Mouse (Mus musculus): Measurements from ENCODE around the gene Pnck. TPM values are rescaled to one million over a fixed set of nuclear protein-coding genes. Genes with fewer than 3 reads are reported as not detected.

Pnck gene
- polyA plus RNA-seq (2015; fragmentation: Nextera tagmentation; extraction: Ambion mirVana): 176 and 194 TPM in 2 replicates

GRCm38 (mm10) chrX:73659575-73660283, at the start of gene Pnck:
Pnck (minus strand) TSS chrX:73660117.
- Histone ChIP-seq H3K9me3 (ENCODE audit: control insufficient read depth, low read length) (no peaks in the 10 kb centered on the region), H3K4me1 (ENCODE audit: control insufficient read depth, insufficient read depth, low read depth, low read length) (no peaks in the 10 kb centered on the region; the same call in 1 of the 2 replicates), H3K27me3 (replicated peaks; ENCODE audit: control insufficient read depth, insufficient read depth, low read length) (no peaks in the 10 kb centered on the region), H3K4me3 (ENCODE audit: low read length) (peak within 1 kb of the TSS; percentile 51), H3K36me3 (ENCODE audit: control insufficient read depth, insufficient read depth, low read length) (no peaks in the 10 kb centered on the region), H3K4me2 (ENCODE audit: low read length) (peak within 1 kb of the TSS; percentile 56), H3K27ac (ENCODE audit: low read depth, low read length) (peak within 1 kb of the TSS; percentile 75), H3K9ac (ENCODE audit: low read depth, low read length) (peak within 1 kb of the TSS; percentile 70)
- WGBS: 20% methylated on average over 32 of the region's 57 CpGs
- ATAC-seq: peak; percentile 78

GRCm38 (mm10) chrX:73700472-73700871, 40.6 kb upstream of the Pnck start:
- H3K27me3 ChIP-seq (replicated peaks; ENCODE audit: control insufficient read depth, insufficient read depth, low read length): no peaks in the 10 kb centered on the region
- no peak overlapping the region for H3K4me3 ChIP-seq (ENCODE audit: low read length)
- no peak overlapping the region for H3K4me2 ChIP-seq (ENCODE audit: low read length)
- H3K9me3 ChIP-seq (ENCODE audit: control insufficient read depth, low read length): no peaks in the 10 kb centered on the region
- H3K27ac ChIP-seq (ENCODE audit: low read depth, low read length): no peak overlapping the region
- H3K9ac ChIP-seq (ENCODE audit: low read depth, low read length): no peak overlapping the region
- H3K36me3 ChIP-seq (ENCODE audit: control insufficient read depth, insufficient read depth, low read length): 0 out of 2 replicates have a peak, but pooled peaks cover 4% of the 10 kb centered on the region
- H3K4me1 ChIP-seq (ENCODE audit: control insufficient read depth, insufficient read depth, low read depth, low read length): no peaks in the 10 kb centered on the region
- WGBS: 83% methylated on average over 1 of the region's 1 CpGs
- ATAC-seq: no peak

- no peaks in the 10 kb centered on the region; the same call in 1 of the 2 replicates for H3K36me3 ChIP-seq (ENCODE audit: control insufficient read depth, insufficient read depth, low read length)
- 80% methylated on average over 5 of the region's 5 CpGs for WGBS
- no peaks in the 10 kb centered on the region for H3K27me3 ChIP-seq (replicated peaks; ENCODE audit: control insufficient read depth, insufficient read depth, low read length)
- H3K4me1 ChIP-seq (ENCODE audit: control insufficient read depth, insufficient read depth, low read depth, low read length): no peaks in the 10 kb centered on the region
- peak; percentile 70; the same call in 1 of the 2 replicates for ATAC-seq
- no peak overlapping the region for H3K27ac ChIP-seq (ENCODE audit: low read depth, low read length)
- H3K9ac ChIP-seq (ENCODE audit: low read depth, low read length): no peak overlapping the region
- H3K4me2 ChIP-seq (ENCODE audit: low read length): no peak overlapping the region
- no peaks in the 10 kb centered on the region for H3K9me3 ChIP-seq (ENCODE audit: control insufficient read depth, low read length)
- no peak overlapping the region for H3K4me3 ChIP-seq (ENCODE audit: low read length)
Observed at GRCm38 (mm10) chrX:73690917-73691629, 31.2 kb upstream of the Pnck start.

DNA sequence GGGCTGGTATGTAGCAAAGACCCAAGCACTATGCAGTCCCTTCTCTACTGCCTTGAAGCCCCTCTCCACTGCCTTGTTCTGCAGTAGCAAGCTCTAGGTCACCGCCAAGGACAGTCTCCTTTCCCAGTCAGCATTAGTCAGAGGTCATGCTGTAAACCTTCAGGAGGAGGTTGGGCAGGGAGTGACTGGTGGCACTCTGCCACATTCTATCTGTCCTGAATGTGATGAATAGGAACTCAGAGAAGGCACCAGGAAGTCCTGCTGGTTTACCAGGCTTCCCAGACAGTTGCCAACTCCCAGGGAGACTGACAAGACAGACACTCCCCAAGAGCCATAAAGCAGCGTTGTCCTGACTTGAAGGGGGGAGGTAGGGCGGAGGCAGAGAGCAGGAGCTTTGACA, 25.7 kb upstream of the Pnck start:
- ATAC-seq: no peak
- H3K36me3 ChIP-seq (ENCODE audit: control insufficient read depth, insufficient read depth, low read length): no peaks in the 10 kb centered on the region; the same call in 1 of the 2 replicates

GRCm38 (mm10) chrX:73684978-73685377, 25.1 kb upstream of the Pnck start:
- Histone ChIP-seq H3K4me3 (ENCODE audit: low read length) (no peak overlapping the region), H3K4me1 (ENCODE audit: control insufficient read depth, insufficient read depth, low read depth, low read length) (no peaks in the 10 kb centered on the region), H3K4me2 (ENCODE audit: low read length) (no peak overlapping the region), H3K9ac (ENCODE audit: low read depth, low read length) (no peak overlapping the region), H3K27ac (ENCODE audit: low read depth, low read length) (no peak overlapping the region), H3K36me3 (ENCODE audit: control insufficient read depth, insufficient read depth, low read length) (peaks cover 4% of the 10 kb centered on the region), H3K9me3 (ENCODE audit: control insufficient read depth, low read length) (no peaks in the 10 kb centered on the region), H3K27me3 (replicated peaks; ENCODE audit: control insufficient read depth, insufficient read depth, low read length) (no peaks in the 10 kb centered on the region)
- ATAC-seq: 0 out of 2 replicates have a peak, but pooled peaks have one; percentile 14

More for the DNA sequence above, 25.7 kb upstream of the Pnck start:
- Histone ChIP-seq H3K9me3 (ENCODE audit: control insufficient read depth, low read length) (no peaks in the 10 kb centered on the region), H3K27me3 (replicated peaks; ENCODE audit: control insufficient read depth, insufficient read depth, low read length) (no peaks in the 10 kb centered on the region), H3K4me2 (ENCODE audit: low read length) (no peak overlapping the region), H3K4me1 (ENCODE audit: control insufficient read depth, insufficient read depth, low read depth, low read length) (no peaks in the 10 kb centered on the region), H3K4me3 (ENCODE audit: low read length) (no peak overlapping the region), H3K27ac (ENCODE audit: low read depth, low read length) (no peak overlapping the region), H3K9ac (ENCODE audit: low read depth, low read length) (no peak overlapping the region)
- 91% methylated on average over 3 of the region's 3 CpGs for WGBS

DNA sequence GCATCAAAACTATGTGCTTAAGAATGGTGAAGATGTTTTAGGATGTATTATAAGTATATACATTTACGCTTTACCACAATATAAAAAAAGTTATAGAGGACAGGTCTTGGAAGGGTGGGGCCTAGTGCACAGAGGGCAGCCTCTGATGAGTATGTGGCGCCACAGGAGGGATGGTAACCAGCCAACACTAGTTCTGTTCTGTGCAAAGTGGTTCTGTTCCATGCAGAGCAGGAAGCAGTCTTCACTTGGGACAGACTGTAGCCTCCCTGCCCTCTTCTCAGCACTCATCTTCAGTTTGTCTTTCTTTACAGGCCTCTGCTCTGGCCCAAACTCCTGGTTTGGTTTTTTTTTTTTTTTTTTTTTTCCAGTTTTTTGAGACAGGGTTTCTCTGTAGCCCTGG, 24.2 kb upstream of the Pnck start:
- 79% methylated on average over 2 of the region's 2 CpGs for WGBS
- no peaks in the 10 kb centered on the region for H3K27me3 ChIP-seq (replicated peaks; ENCODE audit: control insufficient read depth, insufficient read depth, low read length)
- no peak overlapping the region for H3K4me2 ChIP-seq (ENCODE audit: low read length)
- no peak overlapping the region for H3K4me3 ChIP-seq (ENCODE audit: low read length)
- peaks cover 4% of the 10 kb centered on the region for H3K36me3 ChIP-seq (ENCODE audit: control insufficient read depth, insufficient read depth, low read length)
- no peak overlapping the region for H3K9ac ChIP-seq (ENCODE audit: low read depth, low read length)
- H3K4me1 ChIP-seq (ENCODE audit: control insufficient read depth, insufficient read depth, low read depth, low read length): no peaks in the 10 kb centered on the region
- no peaks in the 10 kb centered on the region for H3K9me3 ChIP-seq (ENCODE audit: control insufficient read depth, low read length)
- no peak for ATAC-seq
- no peak overlapping the region for H3K27ac ChIP-seq (ENCODE audit: low read depth, low read length)

DNA sequence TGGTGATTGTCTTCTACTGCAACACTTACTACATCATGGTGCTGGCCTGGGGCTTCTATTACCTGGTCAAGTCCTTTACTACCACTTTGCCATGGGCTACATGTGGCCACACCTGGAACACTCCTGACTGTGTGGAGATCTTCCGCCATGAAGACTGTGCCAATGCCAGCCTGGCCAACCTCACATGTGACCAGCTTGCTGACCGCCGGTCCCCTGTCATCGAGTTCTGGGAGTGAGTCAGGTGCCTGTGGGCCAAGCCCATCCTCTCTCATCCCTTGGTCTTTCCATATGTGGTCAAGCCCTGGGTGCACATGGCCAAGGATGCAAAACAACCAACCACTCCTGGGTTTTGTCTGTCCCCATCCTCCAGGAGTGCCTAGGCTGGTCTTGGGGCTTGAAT, 16.8 kb upstream of the Pnck start:
- 100% methylated on average over 4 of the region's 4 CpGs for WGBS
- H3K9ac ChIP-seq (ENCODE audit: low read depth, low read length): no peak overlapping the region
- H3K4me3 ChIP-seq (ENCODE audit: low read length): no peak overlapping the region
- peaks cover 11% of the 10 kb centered on the region for H3K4me1 ChIP-seq (ENCODE audit: control insufficient read depth, insufficient read depth, low read depth, low read length)
- H3K9me3 ChIP-seq (ENCODE audit: control insufficient read depth, low read length): no peaks in the 10 kb centered on the region
- ATAC-seq: no peak
- H3K36me3 ChIP-seq (ENCODE audit: control insufficient read depth, insufficient read depth, low read length): peaks cover 4% of the 10 kb centered on the region; the same call in 1 of the 2 replicates
- H3K4me2 ChIP-seq (ENCODE audit: low read length): no peak overlapping the region
- no peaks in the 10 kb centered on the region for H3K27me3 ChIP-seq (replicated peaks; ENCODE audit: control insufficient read depth, insufficient read depth, low read length)
- no peak overlapping the region for H3K27ac ChIP-seq (ENCODE audit: low read depth, low read length)

GRCm38 (mm10) chrX:73675231-73675630, 15.3 kb upstream of the Pnck start:
- ATAC-seq: no peak
- H3K9ac ChIP-seq (ENCODE audit: low read depth, low read length): no peak overlapping the region; the same call in 1 of the 2 replicates
- 53% methylated on average over 2 of the region's 2 CpGs for WGBS

More at GRCm38 (mm10) chrX:73675231-73675630, 15.3 kb upstream of the Pnck start:
- H3K27me3 ChIP-seq (replicated peaks; ENCODE audit: control insufficient read depth, insufficient read depth, low read length): no peaks in the 10 kb centered on the region
- H3K9me3 ChIP-seq (ENCODE audit: control insufficient read depth, low read length): no peaks in the 10 kb centered on the region
- H3K4me1 ChIP-seq (ENCODE audit: control insufficient read depth, insufficient read depth, low read depth, low read length): peaks cover 11% of the 10 kb centered on the region
- H3K27ac ChIP-seq (ENCODE audit: low read depth, low read length): no peak overlapping the region
- H3K4me3 ChIP-seq (ENCODE audit: low read length): peak overlapping the region; percentile 63; the same call in 1 of the 2 replicates
- peaks cover 2% of the 10 kb centered on the region; the same call in 1 of the 2 replicates for H3K36me3 ChIP-seq (ENCODE audit: control insufficient read depth, insufficient read depth, low read length)
- H3K4me2 ChIP-seq (ENCODE audit: low read length): peak overlapping the region; percentile 74

All from hindbrain, embryonic 16.5 days (tissue).